Mouse (Mus musculus): ENCODE data around the gene Mcts2.

DNA sequence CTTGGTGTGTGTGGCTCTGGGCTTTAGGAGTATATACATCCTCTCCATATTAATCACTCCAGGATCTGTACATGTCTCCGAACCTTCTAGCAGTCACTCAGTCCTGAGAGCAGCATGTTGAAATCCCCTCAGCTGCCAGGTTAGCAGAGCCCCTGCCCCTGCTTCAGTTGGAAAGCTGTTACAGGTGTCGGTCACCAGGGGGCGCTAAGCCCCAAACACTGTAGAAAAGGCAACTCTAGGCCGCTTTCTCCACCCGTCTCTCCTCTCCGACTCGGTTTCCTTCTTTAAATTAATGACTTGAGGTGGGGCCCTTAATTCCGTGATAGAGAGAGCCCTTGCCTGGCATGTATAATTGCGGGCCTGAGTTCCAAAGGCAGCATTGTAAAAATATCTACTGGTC lies 6.4 kb downstream of the Mcts2 start:
- TF ChIP-seq CTCF (IDR thresholded peaks at IDR 0.05; ENCODE audit: borderline replicate concordance, control insufficient read depth, extremely low read depth, insufficient read depth, low read length, poor library complexity) (peak; percentile 93; the same call in 1 of the 2 replicates), POLR2A (IDR thresholded peaks at IDR 0.05; ENCODE audit: control insufficient read depth, extremely low read depth, insufficient read depth, low read length, poor library complexity) (no peak)

Data from thymus, adult 2 months (tissue).